Mouse (Mus musculus): ENCODE data around the gene Cytl1.

Cytl1 gene

GRCm38 (mm10) chr5:37769031-37769430, 33.7 kb downstream of the Cytl1 start:
- peak; percentile 43 to 70 for DNase-seq (ENCODE audit: low spot score in 2 of 2)

GRCm38 (mm10) chr5:37770870-37771269, 35.6 kb downstream of the Cytl1 start:
- DNase-seq (ENCODE audit: low spot score in 2 of 2) = no peak

GRCm38 (mm10) chr5:37774011-37774410, 38.7 kb downstream of the Cytl1 start:
- DNase-seq (ENCODE audit: low spot score in 2 of 2) = no peak

GRCm38 (mm10) chr5:37775681-37776080, 40.4 kb downstream of the Cytl1 start:
- DNase-seq (ENCODE audit: low spot score in 2 of 2) = no peak

- no peak for DNase-seq (ENCODE audit: low spot score in 2 of 2)
Observed at GRCm38 (mm10) chr5:37783306-37783705, 48.0 kb downstream of the Cytl1 start.

- no peak for DNase-seq (ENCODE audit: low spot score in 2 of 2)
Observed at GRCm38 (mm10) chr5:37784847-37785391, 49.6 kb downstream of the Cytl1 start.
